9 mouse cellular contexts compared by ENCODE assay signal in genomic region chr17:5309930-5310329, GRCm38 (mm10).
DNase-seq lines count a peak whose midpoint lies in the region; ATAC-seq and TF ChIP-seq lines count a peak whose summit lies in the region.
"Had no signal": no experiment of that assay in that cellular context is flagged by ENCODE, and none has a peak within 500 bp of the region (broad histone marks: within the 10 kb centered on the region; RNA-seq: fewer than 3 reads in every experiment).

No protein-coding gene starts in this region.

- no peaks in the 10 kb centered on the region for H3K9me3 ChIP-seq in embryonic facial prominence, embryonic 14.5 days (ENCODE audit: control insufficient read depth, low read length)
- H3K9me3 ChIP-seq in hindbrain, embryonic 16.5 days (ENCODE audit: control insufficient read depth, low read length): no peaks in the 10 kb centered on the region
- no peaks in the 10 kb centered on the region for H3K9me3 ChIP-seq in neural tube, embryonic 13.5 days

- H3K4me1 ChIP-seq in embryonic facial prominence, embryonic 14.5 days (ENCODE audit: control insufficient read depth, insufficient read depth, low read length): peaks cover 20% of the 10 kb centered on the region
- H3K4me1 ChIP-seq in hindbrain, embryonic 16.5 days (ENCODE audit: control insufficient read depth, insufficient read depth, low read depth, low read length): peaks cover 19% of the 10 kb centered on the region
- H3K4me1 ChIP-seq in neural tube, embryonic 13.5 days (replicated peaks): peaks cover 32% of the 10 kb centered on the region

- H3K27me3 ChIP-seq in embryonic facial prominence, embryonic 14.5 days (replicated peaks; ENCODE audit: control insufficient read depth, insufficient read depth, low read length): no peaks in the 10 kb centered on the region
- H3K27me3 ChIP-seq in hindbrain, embryonic 16.5 days (replicated peaks; ENCODE audit: control insufficient read depth, insufficient read depth, low read length): no peaks in the 10 kb centered on the region
- H3K27me3 ChIP-seq in neural tube, embryonic 13.5 days: no peaks in the 10 kb centered on the region

- no peak overlapping the region for H3K4me3 ChIP-seq in left cerebral cortex, adult 2 months
- no peak overlapping the region for H3K4me3 ChIP-seq in embryonic facial prominence, embryonic 14.5 days (ENCODE audit: low read depth, low read length)
- H3K4me3 ChIP-seq in hindbrain, embryonic 16.5 days (ENCODE audit: low read length): no peak overlapping the region
- H3K4me3 ChIP-seq in neural tube, embryonic 13.5 days: no peak overlapping the region

- intact Hi-C loops in left cerebral cortex, adult 2 months (cut with DNase I): no loop called here
- intact Hi-C loops in left cerebral cortex, postnatal 4 days (cut with DNase I): no loop called here

- peak; percentile 71 for ATAC-seq in embryonic facial prominence, embryonic 14.5 days (ENCODE audit: low read depth)
- peak; percentile 43 for ATAC-seq in hindbrain, embryonic 16.5 days
- ATAC-seq in neural tube, embryonic 13.5 days (ENCODE audit: low read depth): 0 out of 2 replicates have a peak, but pooled peaks have one; percentile 24

- no peak overlapping the region for H3K9ac ChIP-seq in embryonic facial prominence, embryonic 14.5 days (ENCODE audit: low read depth, low read length)
- H3K9ac ChIP-seq in hindbrain, embryonic 16.5 days (ENCODE audit: low read depth, low read length): 0 out of 2 replicates have a peak overlapping the region, but pooled peaks have one; percentile 3
- no peak overlapping the region for H3K9ac ChIP-seq in neural tube, embryonic 13.5 days

- peaks cover 42% of the 10 kb centered on the region for H3K36me3 ChIP-seq in embryonic facial prominence, embryonic 14.5 days (ENCODE audit: control insufficient read depth, insufficient read depth, low read length)
- 0 out of 2 replicates have a peak, but pooled peaks cover 2% of the 10 kb centered on the region for H3K36me3 ChIP-seq in hindbrain, embryonic 16.5 days (ENCODE audit: control insufficient read depth, insufficient read depth, low read length)
- H3K36me3 ChIP-seq in neural tube, embryonic 13.5 days: peaks cover 43% of the 10 kb centered on the region

- 25% methylated on average over 5 of the region's 5 CpGs for WGBS in embryonic facial prominence, embryonic 14.5 days
- WGBS in hindbrain, embryonic 16.5 days: 24% methylated on average over 5 of the region's 5 CpGs
- WGBS in neural tube, embryonic 13.5 days: 44% methylated on average over 5 of the region's 5 CpGs

- DNase-seq in left cerebral cortex, adult 2 months (ENCODE audit: extremely low spot score in 1 of 2, low spot score in 2 of 2): no peak
- no peak for DNase-seq in left cerebral cortex, postnatal 4 days
- peak; percentile 54 for DNase-seq in embryonic facial prominence, embryonic 14.5 days (ENCODE audit: low spot score)
- no peak for DNase-seq in MN1 (ENCODE audit: low spot score)
- DNase-seq in gastrocnemius, adult 18-20 months (ENCODE audit: low spot score): no peak
- no peak for DNase-seq in kidney, adult 11 months
- DNase-seq: right cerebral cortex, postnatal 4 days had no signal

- H3K27ac ChIP-seq in left cerebral cortex, adult 2 months: peak overlapping the region; percentile 12
- H3K27ac ChIP-seq in embryonic facial prominence, embryonic 14.5 days (replicated peaks; ENCODE audit: low read depth, low read length): peak overlapping the region; percentile 33; the same call in 1 of the 2 replicates
- peak overlapping the region; percentile 25; the same call in 1 of the 2 replicates for H3K27ac ChIP-seq in hindbrain, embryonic 16.5 days (ENCODE audit: low read depth, low read length)
- peak overlapping the region; percentile 61 for H3K27ac ChIP-seq in neural tube, embryonic 13.5 days (replicated peaks)

- no peak for TF ChIP-seq CTCF in left cerebral cortex, adult 2 months (IDR thresholded peaks at IDR 0.05)

- H3K4me2 ChIP-seq in embryonic facial prominence, embryonic 14.5 days (ENCODE audit: low read depth, low read length): no peak overlapping the region
- peak overlapping the region; percentile 2; the same call in 1 of the 2 replicates for H3K4me2 ChIP-seq in hindbrain, embryonic 16.5 days (ENCODE audit: low read length)
- H3K4me2 ChIP-seq in neural tube, embryonic 13.5 days: no peak overlapping the region
